ENCODE assay signal across 9 mouse cellular contexts in genomic region chr13:21242408-21243125, GRCm38 (mm10). TPM values are rescaled to one million over a fixed set of nuclear protein-coding genes. Genes with fewer than 3 reads are reported as not detected.
DNase-seq lines count a peak whose midpoint lies in the region; ATAC-seq and TF ChIP-seq lines count a peak whose summit lies in the region.
"Had no signal": no experiment of that assay in that cellular context is flagged by ENCODE, and none has a peak within 500 bp of the region (broad histone marks: within the 10 kb centered on the region; RNA-seq: fewer than 3 reads in every experiment).

No protein-coding gene starts in this region.

- peaks cover 2% of the 10 kb centered on the region; the same call in 1 of the 2 replicates for H3K9me3 ChIP-seq in erythroblast, embryonic 14.5 days (ENCODE audit: control insufficient read depth, low read length)
- no peaks in the 10 kb centered on the region for H3K9me3 ChIP-seq in limb, embryonic 15.5 days
- no peaks in the 10 kb centered on the region for H3K9me3 ChIP-seq in stomach, postnatal 0 days (ENCODE audit: control insufficient read depth, low read length)

- peak; percentile 87 for DNase-seq in A20 (ENCODE audit: low read depth, low spot score)
- no peak for DNase-seq in stomach, postnatal 0 days (ENCODE audit: low spot score)
- DNase-seq in right cerebral cortex, adult 18-20 months: no peak
- no peak for DNase-seq in ovary, postnatal 10 days (ENCODE audit: low spot score)

- WGBS in limb, embryonic 15.5 days: 8% methylated on average over 16 of the region's 16 CpGs
- 10% methylated on average over 16 of the region's 16 CpGs for WGBS in stomach, postnatal 0 days

- H3K9ac ChIP-seq in limb, embryonic 15.5 days: no peak overlapping the region; the same call in 1 of the 2 replicates
- no peak overlapping the region for H3K9ac ChIP-seq in stomach, postnatal 0 days (ENCODE audit: low read length)

- peak overlapping the region; percentile 57 for H3K4me3 ChIP-seq in erythroblast, embryonic 14.5 days (replicated peaks)
- peak overlapping the region; percentile 53 for H3K4me3 ChIP-seq in embryonic fibroblast, embryonic 13.5 days (ENCODE audit: insufficient read depth, low read length)
- H3K4me3 ChIP-seq in limb, embryonic 15.5 days: peak overlapping the region; percentile 25
- peak overlapping the region; percentile 10; the same call in 1 of the 2 replicates for H3K4me3 ChIP-seq in stomach, postnatal 0 days (ENCODE audit: low read depth, low read length)

- no peaks in the 10 kb centered on the region for H3K36me3 ChIP-seq in erythroblast, embryonic 14.5 days (ENCODE audit: control insufficient read depth)
- H3K36me3 ChIP-seq in limb, embryonic 15.5 days: no peaks in the 10 kb centered on the region
- no peaks in the 10 kb centered on the region for H3K36me3 ChIP-seq in stomach, postnatal 0 days (ENCODE audit: control insufficient read depth, insufficient read depth, low read length)

- no peak for TF ChIP-seq POLR2A in embryonic fibroblast, embryonic 13.5 days (IDR thresholded peaks at IDR 0.05; ENCODE audit: low read depth, low read length)

- ATAC-seq in erythroblast, adult 5-6 weeks (replicated peaks; ENCODE audit: low FRiP score, poor library complexity, severe bottlenecking): no peak
- no peak for ATAC-seq in limb, embryonic 15.5 days (ENCODE audit: insufficient number of reproducible peaks, low FRiP score, low TSS enrichment, low read depth)
- no peak for ATAC-seq in stomach, postnatal 0 days (ENCODE audit: low FRiP score, low TSS enrichment)

- H3K27ac ChIP-seq in embryonic fibroblast, embryonic 13.5 days (ENCODE audit: insufficient read depth, low read length): no peak overlapping the region
- no peak overlapping the region for H3K27ac ChIP-seq in limb, embryonic 15.5 days
- H3K27ac ChIP-seq in stomach, postnatal 0 days (replicated peaks): no peak overlapping the region

- TF ChIP-seq EP300 in stomach, postnatal 0 days (optimal IDR thresholded peaks at IDR 0.05): no peak

- peaks cover 25% of the 10 kb centered on the region for H3K4me1 ChIP-seq in erythroblast, embryonic 14.5 days (ENCODE audit: control insufficient read depth)
- 0 out of 2 replicates have a peak, but pooled peaks cover under 1% of the 10 kb centered on the region for H3K4me1 ChIP-seq in embryonic fibroblast, embryonic 13.5 days (ENCODE audit: control insufficient read depth, insufficient read depth, low read length)
- H3K4me1 ChIP-seq in limb, embryonic 15.5 days: 0 out of 2 replicates have a peak, but pooled peaks cover 7% of the 10 kb centered on the region
- no peaks in the 10 kb centered on the region for H3K4me1 ChIP-seq in stomach, postnatal 0 days (replicated peaks; ENCODE audit: control insufficient read depth, insufficient read depth)

- no peak for TF ChIP-seq CTCF in embryonic fibroblast, embryonic 13.5 days (IDR thresholded peaks at IDR 0.05; ENCODE audit: borderline replicate concordance, insufficient read depth, low read length)
- no peak for TF ChIP-seq CTCF in stomach, postnatal 0 days (IDR thresholded peaks at IDR 0.05; ENCODE audit: low read depth)

- peak overlapping the region; percentile 47 for H3K4me2 ChIP-seq in limb, embryonic 15.5 days
- peak overlapping the region; percentile 35 for H3K4me2 ChIP-seq in stomach, postnatal 0 days (replicated peaks; ENCODE audit: low read depth)

- peaks cover 22% of the 10 kb centered on the region for H3K27me3 ChIP-seq in erythroblast, embryonic 14.5 days (ENCODE audit: control insufficient read depth)
- H3K27me3 ChIP-seq in limb, embryonic 15.5 days: peaks cover 4% of the 10 kb centered on the region; the same call in 1 of the 2 replicates
- no peaks in the 10 kb centered on the region for H3K27me3 ChIP-seq in stomach, postnatal 0 days (ENCODE audit: control insufficient read depth, insufficient read depth, low read length)

RNA-seq across cellular contexts. Expression of gene Gpx5, which starts 50.0 kb away (rescaled TPM):
- not detected in 2 replicates for polyA plus RNA-seq in erythroblast, embryonic 14.5 days (2012)
- total RNA-seq in erythroblast, adult 5-6 weeks (2015; ENCODE audit: low replicate concordance): not detected in 2 replicates
- total RNA-seq in erythroblast, adult 5-6 weeks (2017; ENCODE audit: low replicate concordance): not detected in 2 replicates
- not detected in 2 replicates for polyA plus RNA-seq in embryonic fibroblast, embryonic 13.5 days (2011; ENCODE audit: insufficient read length, low read depth, missing spikeins)
- polyA plus RNA-seq in limb, embryonic 15.5 days (2015; fragmentation: Nextera tagmentation; extraction: Ambion mirVana): not detected in 2 replicates
- polyA plus RNA-seq in stomach, postnatal 0 days (2015; fragmentation: Nextera tagmentation; extraction: Ambion mirVana): 0.06 TPM in 1 of 2 replicates, not detected in the other
- polyA plus RNA-seq: testis, adult 2 months had no signal
